In genomic region chr12:12299303-12299702, GRCm38 (mm10) we compare ENCODE assay signal across 13 mouse cellular contexts. TPM values are rescaled to one million over a fixed set of nuclear protein-coding genes. Genes with fewer than 3 reads are reported as not detected.
A peak's percentile ranks its signal among the peaks of the same experiment; 100 is the strongest.
DNase-seq lines count a peak whose midpoint lies in the region; ATAC-seq and TF ChIP-seq lines count a peak whose summit lies in the region.
"Had no signal": no experiment of that assay in that cellular context is flagged by ENCODE, and none has a peak within 500 bp of the region (broad histone marks: within the 10 kb centered on the region; RNA-seq: fewer than 3 reads in every experiment).

No protein-coding gene starts in this region.

- no peak overlapping the region for H3K4me2 ChIP-seq in hindbrain, postnatal 0 days (ENCODE audit: low read depth, low read length)

- H3K4me3 ChIP-seq in hindbrain, postnatal 0 days (ENCODE audit: low read length), result no peak overlapping the region
- H3K4me3 ChIP-seq in limb, embryonic 10.5 days, result no peak overlapping the region
- H3K4me3 ChIP-seq: megakaryocyte, embryonic 14.5 days had no signal

- intact Hi-C loops in heart, postnatal 10 days (cut with DNase I), result no loop called here
- intact Hi-C loops in left cerebral cortex, postnatal 4 days (cut with DNase I), result no loop called here
- intact Hi-C loops in left cerebral cortex, postnatal 36 days (cut with DNase I), result no loop called here

- H3K4me1 ChIP-seq in hindbrain, postnatal 0 days (ENCODE audit: insufficient read depth, low read length), result 0 out of 2 replicates have a peak, but pooled peaks cover 5% of the 10 kb centered on the region
- peaks cover 19% of the 10 kb centered on the region for H3K4me1 ChIP-seq in limb, embryonic 10.5 days

- no peaks in the 10 kb centered on the region for H3K27me3 ChIP-seq in hindbrain, postnatal 0 days (ENCODE audit: insufficient read depth, low read length)
- no peaks in the 10 kb centered on the region for H3K27me3 ChIP-seq in limb, embryonic 10.5 days (ENCODE audit: low read depth, poor library complexity, severe bottlenecking)
- H3K27me3 ChIP-seq: megakaryocyte, embryonic 14.5 days had no signal

- 60% methylated on average over 2 of the region's 2 CpGs for WGBS in hindbrain, postnatal 0 days
- WGBS in limb, embryonic 10.5 days, result 90% methylated on average over 2 of the region's 2 CpGs

- H3K9ac ChIP-seq in hindbrain, postnatal 0 days (replicated peaks; ENCODE audit: low read length), result no peak overlapping the region
- H3K9ac ChIP-seq: forebrain, postnatal 0 days had no signal

- ATAC-seq in hindbrain, postnatal 0 days, result 0 out of 2 replicates have a peak, but pooled peaks have one; percentile 16
- ATAC-seq: activated CD4-positive, CD25-positive, alpha-beta regulatory T cell, adult 4 months; forebrain, postnatal 0 days had no signal

- peak; percentile 94 for DNase-seq in heart, adult 11 months
- DNase-seq in heart, postnatal 10 days, result no peak
- peak; percentile 41 for DNase-seq in left cerebral cortex, postnatal 4 days
- no peak for DNase-seq in left cerebral cortex, postnatal 36 days (ENCODE audit: low spot score in 2 of 2)
- no peak for DNase-seq in hindbrain, postnatal 0 days (ENCODE audit: low spot score)
- DNase-seq in lung, postnatal 36 days, result peak; percentile 41
- no peak for DNase-seq in limb, embryonic 10.5 days (ENCODE audit: low spot score)
- no peak for DNase-seq in right cerebral cortex, postnatal 36 days (ENCODE audit: low spot score in 2 of 2)
- DNase-seq: cerebellum, postnatal 25 days; forebrain, postnatal 0 days; right cerebral cortex, postnatal 14 days had no signal

- no peak for TF ChIP-seq CTCF in hindbrain, postnatal 0 days (IDR thresholded peaks at IDR 0.05; ENCODE audit: low read depth)

- H3K27ac ChIP-seq in hindbrain, postnatal 0 days, result no peak overlapping the region
- no peak overlapping the region for H3K27ac ChIP-seq in limb, embryonic 10.5 days

- H3K9me3 ChIP-seq in hindbrain, postnatal 0 days (ENCODE audit: low read length), result no peaks in the 10 kb centered on the region
- H3K9me3 ChIP-seq in limb, embryonic 10.5 days (replicated peaks), result no peaks in the 10 kb centered on the region
- H3K9me3 ChIP-seq: megakaryocyte, embryonic 14.5 days had no signal

- H3K36me3 ChIP-seq in hindbrain, postnatal 0 days (ENCODE audit: insufficient read depth, low read length), result no peaks in the 10 kb centered on the region
- no peaks in the 10 kb centered on the region for H3K36me3 ChIP-seq in limb, embryonic 10.5 days

RNA-seq across cellular contexts. Expression of gene Fam49a, which starts 37.4 kb away (rescaled TPM):
- 10 to 100 TPM; 14.7 to 15.6 TPM for total RNA-seq in heart, postnatal 10 days (2021)
- total RNA-seq in left cerebral cortex, postnatal 4 days (2021), result 100 to 1,000 TPM; 346 to 364 TPM
- total RNA-seq in left cerebral cortex, postnatal 36 days (2021), result 100 to 1,000 TPM; 185 to 197 TPM
- 67.1 and 77.1 TPM in 2 replicates for total RNA-seq in hindbrain, postnatal 0 days (2014; rRNA removed)
- 52.2 and 55.5 TPM in 2 replicates for polyA plus RNA-seq in hindbrain, postnatal 0 days (2015; fragmentation: Nextera tagmentation; extraction: Ambion mirVana)
- 4.9 and 6.5 TPM in 2 replicates for polyA plus RNA-seq in limb, embryonic 10.5 days (2016; fragmentation: Nextera tagmentation; extraction: Ambion mirVana)

Comparison
In these comparisons a context has a peak if more than half of its experiments do, and no peak if none do; other contexts are left out.
1. DNase-seq: peak in heart, adult 11 months (single experiment), left cerebral cortex, postnatal 4 days (single experiment) and lung, postnatal 36 days (single experiment); none in heart, postnatal 10 days (0 of 2), left cerebral cortex, postnatal 36 days (0 of 2), hindbrain, postnatal 0 days (single experiment), limb, embryonic 10.5 days (single experiment) and right cerebral cortex, postnatal 36 days (0 of 2).